Mouse (Mus musculus) liver, embryonic 12.5 days (tissue): Measurements from ENCODE around the gene Rnf39. TPM values are rescaled to one million over a fixed set of nuclear protein-coding genes. Genes with fewer than 3 reads are reported as not detected.

Experiments
- ATAC-seq: fragments of 200-750 bp; cut with Nextera tagmentation; 2 replicates; pipeline ENCODE4 v1.8.0; 2017; ENCODE audit warnings: moderate number of reproducible peaks, mild to moderate bottlenecking, moderate library complexity
- H3K27ac ChIP-seq: fragments of 300-500 bp; sonication (generic); 2 replicates; pipeline ENCODE4 v1.5.1; 2016; ENCODE audit warnings: mild to moderate bottlenecking
- H3K27me3 ChIP-seq: fragments of 300-500 bp; sonication (generic); replicated peaks from 2 replicates; pipeline ENCODE4 v1.6.1; 2016; ENCODE audit warnings: mild to moderate bottlenecking, moderate library complexity
- H3K36me3 ChIP-seq: fragments of 300-500 bp; sonication (generic); 2 replicates; pipeline ENCODE4 v1.6.1; 2016; ENCODE audit warnings: mild to moderate bottlenecking, moderate library complexity
- H3K4me1 ChIP-seq: fragments of 300-500 bp; sonication (generic); 2 replicates; pipeline ENCODE4 v1.6.1; 2016
- H3K4me2 ChIP-seq: fragments of 300-500 bp; sonication (generic); 2 replicates; pipeline ENCODE4 v1.6.1; 2016; ENCODE audit warnings: mild to moderate bottlenecking, moderate library complexity
- H3K4me3 ChIP-seq: fragments of 300-500 bp; sonication (generic); 2 replicates; pipeline ENCODE4 v1.5.1; 2016; ENCODE audit warnings: mild to moderate bottlenecking, moderate library complexity
- H3K9ac ChIP-seq: fragments of 300-500 bp; sonication (generic); 2 replicates; pipeline ENCODE4 v1.6.1; 2016; ENCODE audit warnings: mild to moderate bottlenecking, moderate library complexity
- H3K9me3 ChIP-seq: fragments of 300-500 bp; sonication (generic); replicated peaks from 2 replicates; pipeline ENCODE4 v1.6.1; 2016; ENCODE audit warnings: mild to moderate bottlenecking, moderate library complexity
- WGBS: fragments of 180-500 bp; shearing (Covaris S2); methylation state at CpG from one replicate; pipeline ENCODE4 v1.1.7; 2016; ENCODE audit not compliant: insufficient replicate concordance; 5-methylcytosine and 5-hydroxymethylcytosine counted together
- polyA plus RNA-seq: library from polyadenylated mRNA; unstranded; fragments of >200 nt; fragmentation: Nextera tagmentation; extraction: Ambion mirVana; gene quantifications from 2 replicates; pipeline ENCODE4 v1.2.1, GENCODE M21; 2016

The Rnf39 gene
- polyA plus RNA-seq, 1 experiment from 2014 or later = not detected

DNA sequence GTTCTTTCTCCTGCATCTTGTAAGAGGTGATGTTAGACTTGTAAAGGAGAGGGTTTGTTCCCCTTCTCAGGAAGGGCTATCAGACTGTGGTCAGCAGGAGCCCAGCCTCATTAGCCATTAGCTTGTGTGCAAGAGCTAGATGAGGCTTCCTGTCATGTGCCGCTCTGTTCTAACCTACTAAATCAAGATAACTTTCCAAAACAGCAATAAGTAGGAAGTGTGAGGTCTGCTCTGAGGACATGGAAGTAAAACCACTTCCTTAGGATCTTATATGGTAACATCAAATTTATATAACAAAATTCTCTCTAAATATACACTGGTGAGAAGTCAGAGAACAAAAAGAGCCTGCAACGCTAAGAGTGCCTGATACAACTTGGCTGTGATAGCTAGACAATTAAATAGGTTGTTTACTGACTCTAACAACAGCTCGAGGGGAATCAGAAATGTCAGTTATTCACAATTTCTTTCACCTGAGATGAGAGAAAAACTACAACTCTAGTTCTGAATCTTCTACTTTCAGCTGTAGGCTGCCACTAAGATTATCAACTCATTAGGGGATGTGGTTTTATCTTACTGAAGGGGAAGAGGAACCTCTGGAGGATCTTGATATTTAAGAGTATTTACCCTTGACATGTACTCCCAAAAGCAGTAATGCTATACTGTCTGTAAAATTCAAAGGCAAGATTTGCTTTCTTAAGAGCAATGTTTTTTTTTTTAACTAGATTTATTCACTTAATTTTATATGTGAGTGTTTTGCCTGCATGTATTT, 49.8 kb downstream of the Rnf39 start:
- Histone ChIP-seq H3K4me2 (no peak overlapping the region), H3K36me3 (no peaks in the 10 kb centered on the region), H3K27me3 (peaks cover 27% of the 10 kb centered on the region), H3K4me3 (no peak overlapping the region), H3K4me1 (no peaks in the 10 kb centered on the region), H3K27ac (no peak overlapping the region), H3K9me3 (no peaks in the 10 kb centered on the region), H3K9ac (no peak overlapping the region)
- WGBS = 11% methylated on average over 3 of the region's 3 CpGs
- ATAC-seq = no peak

DNA sequence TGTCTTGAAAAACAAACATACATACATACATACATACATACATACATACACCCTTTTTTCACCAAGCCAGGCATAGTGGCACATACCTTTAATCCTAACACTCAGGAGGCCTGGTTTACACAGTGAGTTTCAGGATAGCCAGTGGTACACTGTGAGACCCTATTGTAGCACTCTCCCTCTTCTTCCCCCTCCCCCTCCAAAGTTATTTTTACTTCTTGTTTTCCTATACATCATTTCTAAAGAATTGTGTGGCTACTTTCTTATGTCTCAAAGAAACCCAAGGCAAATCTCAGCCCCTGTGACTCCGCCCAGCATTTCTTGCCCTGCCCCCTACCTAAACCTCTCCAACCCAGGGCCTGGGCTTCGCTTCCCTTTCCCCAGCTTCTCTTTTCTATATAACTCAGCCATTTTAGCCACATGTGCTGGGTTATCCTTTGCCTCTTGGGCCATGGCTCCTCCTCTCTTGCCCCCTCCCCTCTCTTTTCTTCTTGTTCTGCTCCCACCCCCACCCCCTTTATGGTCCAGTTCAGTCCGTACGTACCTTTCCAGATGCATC, 51.1 kb downstream of the Rnf39 start:
- H3K9ac ChIP-seq = no peak overlapping the region
- H3K36me3 ChIP-seq = no peaks in the 10 kb centered on the region
- no peaks in the 10 kb centered on the region for H3K4me1 ChIP-seq
- ATAC-seq = no peak
- H3K9me3 ChIP-seq = no peaks in the 10 kb centered on the region
- no peak overlapping the region for H3K4me3 ChIP-seq
- no peak overlapping the region for H3K27ac ChIP-seq
- H3K4me2 ChIP-seq = no peak overlapping the region
- WGBS = 72% methylated on average over 4 of the region's 4 CpGs
- peaks cover 14% of the 10 kb centered on the region for H3K27me3 ChIP-seq

DNA sequence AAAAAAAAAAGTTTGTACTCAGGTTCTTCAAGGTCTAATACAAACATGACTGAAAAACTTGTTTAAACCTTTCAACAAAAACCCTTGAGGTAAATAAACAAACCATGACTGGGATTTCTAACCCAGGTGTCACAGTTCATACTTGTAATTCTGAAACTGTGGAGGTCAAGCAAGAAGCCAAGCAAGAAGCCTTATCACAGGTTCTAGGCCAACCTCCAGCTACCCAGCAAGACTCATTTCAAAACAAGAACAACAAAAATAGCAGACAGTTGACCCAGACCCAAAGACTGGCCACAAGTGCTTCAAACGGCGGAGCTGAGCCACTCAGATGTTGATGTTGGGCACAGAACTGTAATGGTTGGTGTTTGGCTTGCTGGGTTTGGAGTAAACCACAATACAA, 51.8 kb downstream of the Rnf39 start:
- no peak overlapping the region for H3K27ac ChIP-seq
- no peak overlapping the region for H3K4me3 ChIP-seq
- no peaks in the 10 kb centered on the region for H3K36me3 ChIP-seq
- no peak overlapping the region for H3K4me2 ChIP-seq
- no peak overlapping the region for H3K9ac ChIP-seq
- H3K27me3 ChIP-seq = peaks cover 7% of the 10 kb centered on the region
- H3K4me1 ChIP-seq = no peaks in the 10 kb centered on the region
- 79% methylated on average over 2 of the region's 2 CpGs for WGBS
- ATAC-seq = no peak
- no peaks in the 10 kb centered on the region for H3K9me3 ChIP-seq

DNA sequence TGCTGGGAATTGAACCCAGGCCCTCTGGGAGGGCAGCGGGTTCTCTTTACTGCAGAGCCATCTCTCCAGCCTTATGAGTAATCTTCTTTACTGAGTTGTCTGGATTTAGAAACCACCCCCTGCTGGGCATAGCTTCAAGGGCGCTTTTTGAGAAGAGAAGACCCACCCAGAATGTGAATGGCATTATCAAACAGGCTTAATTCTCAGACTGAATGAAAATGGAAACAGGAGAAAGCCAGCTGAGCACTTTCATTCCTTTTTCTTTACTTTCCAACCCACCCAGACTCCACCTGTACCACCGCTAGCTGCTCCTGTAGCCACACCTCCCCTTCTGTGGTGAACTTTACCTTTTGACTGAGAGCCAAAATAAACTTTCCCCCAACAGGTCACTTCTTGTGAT, 52.7 kb downstream of the Rnf39 start:
- no peak overlapping the region for H3K27ac ChIP-seq

DNA sequence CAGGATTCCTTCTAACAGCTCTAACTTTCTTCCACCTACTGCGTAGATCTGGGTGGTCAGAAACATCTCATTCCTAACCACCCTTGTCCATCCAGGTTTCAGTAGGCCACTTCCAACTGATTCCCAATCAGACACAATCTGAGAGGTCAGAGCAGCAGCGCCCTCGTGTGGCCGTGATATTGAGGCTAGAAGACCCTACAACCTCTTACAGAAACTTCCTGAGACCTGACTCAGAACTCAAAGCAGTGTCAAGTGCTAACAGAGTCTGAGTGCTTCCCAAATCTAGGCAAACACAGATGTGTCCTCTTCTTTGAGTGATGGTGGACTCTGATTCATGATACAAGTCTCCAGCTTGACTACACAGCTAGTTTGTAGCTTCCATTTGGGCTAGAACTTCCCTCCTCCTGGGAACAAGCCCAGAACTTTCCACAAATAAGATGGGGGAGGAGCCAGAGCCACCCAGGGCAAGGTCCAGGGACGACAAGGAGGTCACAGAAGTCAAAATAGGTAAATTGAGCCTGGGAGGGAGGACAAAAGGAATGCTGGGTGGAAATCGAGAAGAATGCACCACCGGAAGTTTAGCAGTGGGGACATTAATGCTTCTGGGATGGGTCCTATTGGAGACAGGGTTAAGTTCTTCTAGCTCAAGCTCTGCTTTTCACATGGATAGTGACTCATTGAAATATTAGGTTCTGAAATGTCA, 54.5 kb downstream of the Rnf39 start:
- H3K4me1 ChIP-seq = no peaks in the 10 kb centered on the region
- no peaks in the 10 kb centered on the region for H3K9me3 ChIP-seq
- no peak overlapping the region for H3K4me3 ChIP-seq
- WGBS = 21% methylated on average over 7 of the region's 7 CpGs
- H3K9ac ChIP-seq = no peak overlapping the region
- no peak for ATAC-seq
- H3K27me3 ChIP-seq = peaks cover 5% of the 10 kb centered on the region
- H3K36me3 ChIP-seq = no peaks in the 10 kb centered on the region
- no peak overlapping the region for H3K4me2 ChIP-seq
- H3K27ac ChIP-seq = no peak overlapping the region

More for the DNA sequence above, 52.7 kb downstream of the Rnf39 start:
- Histone ChIP-seq H3K4me3 (no peak overlapping the region), H3K9me3 (no peaks in the 10 kb centered on the region), H3K27me3 (no peaks in the 10 kb centered on the region; the same call in 1 of the 2 replicates), H3K36me3 (no peaks in the 10 kb centered on the region), H3K4me1 (no peaks in the 10 kb centered on the region), H3K9ac (no peak overlapping the region), H3K4me2 (no peak overlapping the region)
- 61% methylated on average over 3 of the region's 3 CpGs for WGBS
- ATAC-seq = no peak

Other genes with a start within 250 kb of the Rnf39 start
- not detected in 2 replicates for gene H2-M10.5, start 170.0 kb upstream of the Rnf39 start, polyA plus RNA-seq
- not detected in 2 replicates for gene H2-M10.6, start 130.7 kb upstream of the Rnf39 start, polyA plus RNA-seq
- gene Trim26, start 105.8 kb upstream of the Rnf39 start, polyA plus RNA-seq = 14.4 and 16.2 TPM in 2 replicates
- 0.38 and 0.43 TPM in 2 replicates for gene Trim15, start 75.7 kb upstream of the Rnf39 start, polyA plus RNA-seq
- 227 and 235 TPM in 2 replicates for gene Trim10, start 73.3 kb upstream of the Rnf39 start, polyA plus RNA-seq
- not detected in 2 replicates for gene Trim40, start 52.8 kb upstream of the Rnf39 start, polyA plus RNA-seq
- not detected in 2 replicates for gene Trim31, start 44.8 kb upstream of the Rnf39 start, polyA plus RNA-seq
- 44.5 and 47.3 TPM in 2 replicates for gene Ppp1r11, start 8.8 kb downstream of the Rnf39 start, polyA plus RNA-seq
- gene Znrd1, start 15.6 kb downstream of the Rnf39 start, polyA plus RNA-seq = 32.7 and 33.5 TPM in 2 replicates
- 3.9 and 5.2 TPM in 2 replicates for gene Znrd1as, start 15.7 kb downstream of the Rnf39 start, polyA plus RNA-seq
- not detected in 2 replicates for gene 2410137M14Rik, start 38.3 kb downstream of the Rnf39 start, polyA plus RNA-seq
- 0.11 TPM in 1 of 2 replicates, not detected in the other for gene H2-M5, start 46.6 kb downstream of the Rnf39 start, polyA plus RNA-seq
- gene Zfp57, start 58.2 kb downstream of the Rnf39 start, polyA plus RNA-seq = 11.2 and 11.8 TPM in 2 replicates
- not detected in 2 replicates for gene Mog, start 80.5 kb downstream of the Rnf39 start, polyA plus RNA-seq
- gene Gabbr1, start 103.0 kb downstream of the Rnf39 start, polyA plus RNA-seq = 1.1 and 1.6 TPM in 2 replicates
- not detected in 2 replicates for gene Olfr90, start 145.6 kb downstream of the Rnf39 start, polyA plus RNA-seq
- not detected in 2 replicates for gene Olfr91, start 155.4 kb downstream of the Rnf39 start, polyA plus RNA-seq
- gene Olfr92, start 177.2 kb downstream of the Rnf39 start, polyA plus RNA-seq = not detected in 2 replicates
- gene Olfr93, start 218.6 kb downstream of the Rnf39 start, polyA plus RNA-seq = not detected in 2 replicates